Mouse (Mus musculus): Measurements from ENCODE around the gene Ramp2. TPM values are rescaled to one million over a fixed set of nuclear protein-coding genes. Genes with fewer than 3 reads are reported as not detected.

The Ramp2 gene
- polyA plus RNA-seq, 1 experiment from 2014 or later = 69.3 TPM

DNA sequence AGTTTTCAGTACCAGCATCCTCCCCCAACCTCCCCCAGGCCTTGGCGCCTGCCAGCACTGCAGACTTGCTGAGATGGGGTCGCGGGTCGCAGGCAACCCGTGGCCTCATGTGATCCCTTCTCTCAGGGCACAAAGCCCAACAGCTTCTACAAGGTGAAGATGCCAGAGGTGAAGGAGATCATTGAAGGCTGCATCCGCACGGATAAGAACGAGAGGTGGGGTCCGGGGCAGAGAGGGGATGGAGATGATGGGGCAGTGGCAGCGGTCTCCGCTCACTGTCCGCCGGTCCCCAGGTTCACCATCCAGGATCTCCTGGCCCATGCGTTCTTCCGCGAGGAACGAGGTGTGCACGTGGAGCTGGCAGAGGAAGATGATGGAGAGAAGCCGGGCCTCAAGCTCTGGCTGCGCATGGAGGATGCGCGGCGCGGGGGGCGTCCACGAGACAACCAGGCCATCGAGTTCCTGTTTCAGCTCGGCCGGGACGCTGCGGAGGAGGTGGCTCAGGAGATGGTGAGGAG lies 19.2 kb downstream of the Ramp2 start:
- H3K4me2 ChIP-seq (ENCODE audit: low read depth, low read length) = peak overlapping the region; percentile 63
- WGBS = 3% methylated on average over 31 of the region's 31 CpGs
- H3K4me1 ChIP-seq (ENCODE audit: control insufficient read depth, insufficient read depth, low read length) = peaks cover 15% of the 10 kb centered on the region
- peak overlapping the region; percentile 34 for H3K4me3 ChIP-seq (ENCODE audit: low read depth, low read length)
- H3K9me3 ChIP-seq (replicated peaks; ENCODE audit: control insufficient read depth, low read length) = no peaks in the 10 kb centered on the region
- peak; percentile 42 for DNase-seq (ENCODE audit: low spot score)
- no peak overlapping the region for H3K27ac ChIP-seq (replicated peaks; ENCODE audit: low read depth, low read length)
- peaks cover 33% of the 10 kb centered on the region for H3K27me3 ChIP-seq (ENCODE audit: control insufficient read depth, insufficient read depth, low read length)
- H3K36me3 ChIP-seq (replicated peaks; ENCODE audit: control insufficient read depth, insufficient read depth, low read depth, low read length) = no peaks in the 10 kb centered on the region
- no peak for ATAC-seq (replicated peaks; ENCODE audit: insufficient number of reproducible peaks, low FRiP score, low TSS enrichment, low read depth)
- H3K9ac ChIP-seq (replicated peaks; ENCODE audit: low read length) = peak overlapping the region; percentile 50

DNA sequence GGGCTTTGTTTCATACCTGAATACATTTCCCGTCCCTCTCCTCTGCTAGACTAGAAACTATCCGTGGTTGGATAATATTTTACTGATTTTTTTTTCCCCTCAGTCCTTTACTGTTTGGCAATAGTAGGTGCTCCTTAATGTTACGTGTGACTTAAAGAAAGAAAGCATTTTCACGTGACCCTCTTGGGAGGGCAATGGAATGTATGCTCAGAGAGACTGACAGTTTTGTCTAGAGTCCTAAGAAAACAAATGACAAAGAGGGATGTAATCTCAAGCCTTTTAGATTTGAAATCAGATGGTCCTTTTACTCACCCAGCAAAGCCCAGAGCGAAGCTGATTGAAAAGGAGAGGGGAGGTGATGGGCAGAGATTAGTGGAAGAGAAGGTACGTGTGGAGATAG lies 20.1 kb downstream of the Ramp2 start:
- peaks cover 33% of the 10 kb centered on the region for H3K27me3 ChIP-seq (ENCODE audit: control insufficient read depth, insufficient read depth, low read length)
- H3K27ac ChIP-seq (replicated peaks; ENCODE audit: low read depth, low read length) = no peak overlapping the region
- H3K4me1 ChIP-seq (ENCODE audit: control insufficient read depth, insufficient read depth, low read length) = peaks cover 15% of the 10 kb centered on the region
- no peak overlapping the region for H3K4me2 ChIP-seq (ENCODE audit: low read depth, low read length)
- H3K9ac ChIP-seq (replicated peaks; ENCODE audit: low read length) = no peak overlapping the region
- H3K36me3 ChIP-seq (replicated peaks; ENCODE audit: control insufficient read depth, insufficient read depth, low read depth, low read length) = no peaks in the 10 kb centered on the region
- no peaks in the 10 kb centered on the region for H3K9me3 ChIP-seq (replicated peaks; ENCODE audit: control insufficient read depth, low read length)
- ATAC-seq (replicated peaks; ENCODE audit: insufficient number of reproducible peaks, low FRiP score, low TSS enrichment, low read depth) = no peak
- H3K4me3 ChIP-seq (ENCODE audit: low read depth, low read length) = no peak overlapping the region
- WGBS = 18% methylated on average over 6 of the region's 6 CpGs
- DNase-seq (ENCODE audit: low spot score) = no peak

DNA sequence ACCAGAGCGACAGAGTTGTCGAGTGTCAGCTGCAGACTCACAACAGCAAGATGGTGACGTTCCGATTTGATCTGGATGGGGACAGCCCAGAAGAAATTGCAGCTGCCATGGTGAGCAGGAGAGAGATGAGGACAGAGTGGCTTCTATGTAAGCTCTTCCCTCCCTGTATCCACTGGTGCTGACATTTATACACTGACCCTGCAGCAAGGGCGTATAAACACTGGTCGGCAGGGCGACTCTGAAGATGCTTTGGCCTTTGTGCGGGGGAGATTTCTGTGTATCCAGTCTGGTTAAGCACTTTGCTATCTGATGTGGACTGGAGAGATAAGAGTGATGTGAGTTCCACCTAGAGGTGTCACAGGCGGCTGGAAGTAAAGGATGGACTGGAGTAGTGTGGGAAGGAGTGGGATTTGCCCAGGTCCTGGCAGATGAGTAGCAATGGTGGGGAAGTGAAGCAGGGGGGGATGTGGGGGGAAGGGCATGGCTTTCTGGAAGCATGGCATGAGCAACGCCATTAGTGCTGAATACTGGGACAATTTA lies 23.8 kb downstream of the Ramp2 start:
- H3K36me3 ChIP-seq (replicated peaks; ENCODE audit: control insufficient read depth, insufficient read depth, low read depth, low read length) = no peaks in the 10 kb centered on the region
- WGBS = 27% methylated on average over 10 of the region's 10 CpGs
- ATAC-seq (replicated peaks; ENCODE audit: insufficient number of reproducible peaks, low FRiP score, low TSS enrichment, low read depth) (no peak), DNase-seq (ENCODE audit: low spot score) (peak; percentile 43)
- no peak overlapping the region for H3K4me3 ChIP-seq (ENCODE audit: low read depth, low read length)
- H3K27ac ChIP-seq (replicated peaks; ENCODE audit: low read depth, low read length) = no peak overlapping the region
- no peaks in the 10 kb centered on the region for H3K9me3 ChIP-seq (replicated peaks; ENCODE audit: control insufficient read depth, low read length)
- no peak overlapping the region for H3K9ac ChIP-seq (replicated peaks; ENCODE audit: low read length)
- peaks cover 5% of the 10 kb centered on the region for H3K4me1 ChIP-seq (ENCODE audit: control insufficient read depth, insufficient read depth, low read length)
- H3K4me2 ChIP-seq (ENCODE audit: low read depth, low read length) = no peak overlapping the region
- peaks cover 8% of the 10 kb centered on the region for H3K27me3 ChIP-seq (ENCODE audit: control insufficient read depth, insufficient read depth, low read length)

DNA sequence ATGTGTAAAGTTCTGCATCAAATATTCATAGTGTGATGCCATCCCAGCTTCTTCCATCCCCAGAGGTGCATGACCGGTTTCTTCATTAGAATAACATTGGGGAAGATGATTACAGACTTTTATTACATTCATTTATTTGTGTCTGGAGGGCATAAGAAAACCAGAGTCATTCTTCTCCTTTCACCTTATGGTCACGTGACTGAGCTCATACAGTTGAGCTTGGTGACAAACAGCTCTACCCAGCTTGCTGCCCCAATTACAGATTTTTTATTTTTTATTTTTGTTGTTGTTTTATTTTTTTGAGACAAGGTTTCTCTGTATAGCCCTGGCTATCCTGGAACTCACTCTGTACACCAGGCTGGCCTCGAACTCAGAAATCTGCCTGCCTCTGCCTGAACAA lies 26.6 kb downstream of the Ramp2 start:
- Histone ChIP-seq H3K4me1 (ENCODE audit: control insufficient read depth, insufficient read depth, low read length) (peaks cover 4% of the 10 kb centered on the region; the same call in 1 of the 2 replicates), H3K4me2 (ENCODE audit: low read depth, low read length) (no peak overlapping the region), H3K36me3 (replicated peaks; ENCODE audit: control insufficient read depth, insufficient read depth, low read depth, low read length) (no peaks in the 10 kb centered on the region), H3K4me3 (ENCODE audit: low read depth, low read length) (no peak overlapping the region), H3K9me3 (replicated peaks; ENCODE audit: control insufficient read depth, low read length) (no peaks in the 10 kb centered on the region), H3K27me3 (ENCODE audit: control insufficient read depth, insufficient read depth, low read length) (no peaks in the 10 kb centered on the region), H3K27ac (replicated peaks; ENCODE audit: low read depth, low read length) (no peak overlapping the region), H3K9ac (replicated peaks; ENCODE audit: low read length) (no peak overlapping the region)
- 80% methylated on average over 3 of the region's 3 CpGs for WGBS
- DNase-seq (ENCODE audit: low spot score) = no peak
- no peak for ATAC-seq (replicated peaks; ENCODE audit: insufficient number of reproducible peaks, low FRiP score, low TSS enrichment, low read depth)

DNA sequence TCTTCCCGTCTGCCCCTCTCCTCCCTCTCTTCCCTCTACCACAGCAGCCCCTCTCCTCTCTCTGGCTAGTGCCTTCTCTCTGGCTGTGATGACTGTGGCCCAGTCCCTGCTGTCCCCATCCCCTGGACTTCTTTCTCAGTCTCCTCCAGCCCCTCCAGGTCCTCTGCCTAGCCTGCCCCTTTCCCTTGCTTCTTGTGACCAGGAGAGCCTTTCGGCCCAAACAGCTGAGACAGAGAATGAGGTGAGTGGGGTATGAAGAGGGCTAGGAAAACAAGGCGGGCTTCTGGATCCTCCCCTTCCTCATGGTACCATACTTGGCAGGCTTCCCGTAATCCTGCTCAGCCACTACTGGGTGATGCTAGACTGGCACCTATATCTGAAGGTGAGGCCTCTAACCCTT lies 29.5 kb downstream of the Ramp2 start:
- WGBS = 78% methylated on average over 4 of the region's 4 CpGs
- no peaks in the 10 kb centered on the region for H3K9me3 ChIP-seq (replicated peaks; ENCODE audit: control insufficient read depth, low read length)
- no peak overlapping the region for H3K4me2 ChIP-seq (ENCODE audit: low read depth, low read length)
- H3K4me1 ChIP-seq (ENCODE audit: control insufficient read depth, insufficient read depth, low read length) = peaks cover 4% of the 10 kb centered on the region; the same call in 1 of the 2 replicates
- H3K9ac ChIP-seq (replicated peaks; ENCODE audit: low read length) = no peak overlapping the region
- H3K27me3 ChIP-seq (ENCODE audit: control insufficient read depth, insufficient read depth, low read length) = no peaks in the 10 kb centered on the region
- no peak overlapping the region for H3K27ac ChIP-seq (replicated peaks; ENCODE audit: low read depth, low read length)
- ATAC-seq (replicated peaks; ENCODE audit: insufficient number of reproducible peaks, low FRiP score, low TSS enrichment, low read depth) (no peak), DNase-seq (ENCODE audit: low spot score) (no peak)
- no peak overlapping the region for H3K4me3 ChIP-seq (ENCODE audit: low read depth, low read length)
- H3K36me3 ChIP-seq (replicated peaks; ENCODE audit: control insufficient read depth, insufficient read depth, low read depth, low read length) = no peaks in the 10 kb centered on the region

DNA sequence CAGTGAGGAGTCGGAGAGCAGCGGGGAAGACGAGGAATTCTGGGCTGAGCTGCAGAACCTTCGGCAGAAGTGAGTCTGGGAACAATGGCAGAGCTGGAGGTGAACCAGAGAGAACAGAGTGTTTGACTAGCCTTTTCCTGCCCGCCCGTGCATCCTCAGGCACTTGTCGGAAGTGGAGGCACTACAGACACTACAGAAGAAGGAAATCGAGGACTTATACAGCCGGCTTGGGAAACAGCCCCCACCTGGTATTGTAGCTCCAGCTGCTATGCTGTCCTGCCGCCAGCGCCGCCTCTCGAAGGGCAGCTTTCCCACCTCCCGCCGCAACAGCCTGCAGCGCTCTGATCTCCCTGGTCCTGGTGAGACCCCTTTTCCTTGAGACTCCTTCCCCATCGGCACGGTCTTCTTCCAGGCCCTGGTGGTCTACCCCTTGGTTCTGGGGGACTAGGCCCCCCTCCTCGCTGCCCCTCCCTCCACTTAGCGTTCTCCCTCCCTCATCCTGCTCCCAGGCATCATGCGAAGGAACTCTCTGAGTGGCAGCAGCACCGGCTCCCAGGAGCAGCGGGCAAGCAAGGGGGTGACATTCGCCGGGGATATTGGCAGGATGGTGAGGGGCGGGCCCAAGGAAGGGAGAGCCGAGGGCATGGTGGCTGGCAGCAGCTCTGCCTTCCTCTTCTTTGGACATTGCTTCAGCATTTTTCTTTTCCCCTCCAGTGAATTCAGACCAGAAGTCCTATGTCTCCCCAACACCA lies 30.7 kb downstream of the Ramp2 start:
- no peaks in the 10 kb centered on the region for H3K36me3 ChIP-seq (replicated peaks; ENCODE audit: control insufficient read depth, insufficient read depth, low read depth, low read length)
- 40% methylated on average over 27 of the region's 27 CpGs for WGBS
- H3K4me1 ChIP-seq (ENCODE audit: control insufficient read depth, insufficient read depth, low read length) = peaks cover 4% of the 10 kb centered on the region; the same call in 1 of the 2 replicates
- no peak overlapping the region for H3K4me3 ChIP-seq (ENCODE audit: low read depth, low read length)
- no peak overlapping the region for H3K27ac ChIP-seq (replicated peaks; ENCODE audit: low read depth, low read length)
- H3K27me3 ChIP-seq (ENCODE audit: control insufficient read depth, insufficient read depth, low read length) = no peaks in the 10 kb centered on the region
- DNase-seq (ENCODE audit: low spot score) (no peak), ATAC-seq (replicated peaks; ENCODE audit: insufficient number of reproducible peaks, low FRiP score, low TSS enrichment, low read depth) (no peak)
- H3K9me3 ChIP-seq (replicated peaks; ENCODE audit: control insufficient read depth, low read length) = no peaks in the 10 kb centered on the region
- H3K9ac ChIP-seq (replicated peaks; ENCODE audit: low read length) = peak overlapping the region; percentile 22
- H3K4me2 ChIP-seq (ENCODE audit: low read depth, low read length) = no peak overlapping the region; the same call in 1 of the 2 replicates

DNA sequence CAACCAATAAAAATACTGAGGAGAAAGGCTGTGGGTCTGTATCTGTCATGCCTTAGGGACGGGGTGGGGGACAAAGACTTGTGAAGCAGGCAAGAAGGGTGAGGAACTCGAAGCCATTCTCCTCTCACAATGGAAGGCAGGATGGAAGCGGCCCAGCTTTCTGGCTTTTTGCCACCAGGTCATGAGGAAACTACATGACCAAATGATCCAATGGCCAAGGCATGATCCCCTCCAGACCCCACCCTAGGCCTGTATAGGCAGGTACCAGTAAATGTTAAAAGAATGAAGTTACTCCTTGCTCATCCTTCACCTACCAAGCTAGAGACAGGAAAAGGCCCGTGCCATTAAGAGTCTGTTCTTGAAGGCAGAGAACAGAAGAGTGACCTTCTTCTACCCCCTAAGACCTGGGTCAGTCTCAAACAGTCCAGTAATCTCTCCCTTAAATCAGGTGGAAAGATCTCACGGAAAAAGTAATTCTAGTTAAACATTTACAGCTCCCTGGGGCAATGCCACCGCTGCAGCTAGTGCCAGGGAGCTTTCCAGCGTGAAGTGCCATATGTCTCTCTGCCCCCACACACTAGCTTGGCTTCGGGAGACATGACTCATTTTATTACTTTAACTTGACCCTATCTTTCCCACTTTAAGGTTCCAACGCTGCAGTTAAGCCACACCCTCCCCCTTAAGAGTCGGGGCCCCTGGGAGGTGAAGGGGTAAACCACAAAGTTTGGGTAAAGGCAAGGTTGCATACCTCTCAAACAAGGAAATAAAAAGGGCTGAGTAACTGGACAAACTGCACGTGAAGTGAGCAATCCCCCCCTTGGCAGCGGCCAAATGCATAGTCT lies 31.8 kb downstream of the Ramp2 start:
- Histone ChIP-seq H3K4me2 (ENCODE audit: low read depth, low read length) (peak overlapping the region; percentile 82), H3K36me3 (replicated peaks; ENCODE audit: control insufficient read depth, insufficient read depth, low read depth, low read length) (no peaks in the 10 kb centered on the region), H3K4me3 (ENCODE audit: low read depth, low read length) (peak overlapping the region; percentile 67), H3K27ac (replicated peaks; ENCODE audit: low read depth, low read length) (no peak overlapping the region), H3K4me1 (ENCODE audit: control insufficient read depth, insufficient read depth, low read length) (peaks cover 4% of the 10 kb centered on the region; the same call in 1 of the 2 replicates), H3K9me3 (replicated peaks; ENCODE audit: control insufficient read depth, low read length) (no peaks in the 10 kb centered on the region), H3K27me3 (ENCODE audit: control insufficient read depth, insufficient read depth, low read length) (no peaks in the 10 kb centered on the region), H3K9ac (replicated peaks; ENCODE audit: low read length) (peak overlapping the region; percentile 69)
- ATAC-seq (replicated peaks; ENCODE audit: insufficient number of reproducible peaks, low FRiP score, low TSS enrichment, low read depth) (no peak), DNase-seq (ENCODE audit: low spot score) (no peak)
- WGBS = 78% methylated on average over 12 of the region's 12 CpGs
